Comparison of ENCODE assay signal across 12 mouse cellular contexts in the genomic region with DNA sequence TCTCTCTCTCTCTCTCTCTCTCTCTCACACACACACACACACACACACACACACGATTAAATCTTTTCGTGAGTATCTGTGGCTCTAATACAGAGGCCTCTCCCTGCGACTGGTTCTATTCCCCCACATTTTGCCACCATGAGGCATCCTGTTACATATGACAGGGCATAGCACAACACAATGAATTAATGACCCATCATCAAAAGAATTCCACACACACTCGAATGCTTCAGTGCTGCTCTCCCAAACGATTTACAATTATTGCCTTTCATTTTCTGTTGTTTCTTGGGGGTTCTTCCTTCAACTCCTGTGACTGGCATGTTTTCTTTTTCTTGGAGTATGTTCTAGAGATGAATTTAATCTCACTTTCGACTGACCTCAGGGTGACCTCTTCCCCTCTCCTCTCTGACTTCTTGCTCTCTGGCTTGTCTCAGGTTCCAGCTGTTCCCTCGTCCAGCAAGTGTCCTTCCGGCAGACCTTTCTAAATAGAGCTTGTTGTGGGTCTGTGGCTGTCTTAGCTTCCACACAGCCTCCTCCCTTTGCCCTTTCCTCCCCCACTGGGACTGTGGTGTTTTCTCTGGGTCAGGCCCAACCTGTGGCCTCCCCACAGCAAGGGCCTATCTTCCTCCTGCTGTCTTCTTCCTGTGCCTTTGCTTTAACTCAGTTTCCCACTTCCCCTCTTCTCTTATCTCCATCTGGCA.
A peak's percentile ranks its signal among the peaks of the same experiment; 100 is the strongest.
DNase-seq lines count a peak whose midpoint lies in the region; ATAC-seq lines count a peak whose summit lies in the region.
"Had no signal": no experiment of that assay in that cellular context is flagged by ENCODE, and none has a peak within 500 bp of the region (broad histone marks: within the 10 kb centered on the region; RNA-seq: fewer than 3 reads in every experiment).

No protein-coding gene starts in this region.

- no peaks in the 10 kb centered on the region for H3K4me1 ChIP-seq in midbrain, embryonic 11.5 days (ENCODE audit: control insufficient read depth, insufficient read depth, low read length)
- no peaks in the 10 kb centered on the region for H3K4me1 ChIP-seq in midbrain, embryonic 16.5 days (ENCODE audit: control insufficient read depth, insufficient read depth, low read length)
- H3K4me1 ChIP-seq in kidney, embryonic 16.5 days (ENCODE audit: insufficient read depth, low read length) = peaks cover 26% of the 10 kb centered on the region
- H3K4me1 ChIP-seq: forebrain, embryonic 12.5 days; midbrain, embryonic 12.5 days had no signal

- H3K4me2 ChIP-seq in midbrain, embryonic 11.5 days = no peak overlapping the region
- H3K4me2 ChIP-seq in midbrain, embryonic 16.5 days (ENCODE audit: low read length) = no peak overlapping the region
- H3K4me2 ChIP-seq in kidney, embryonic 16.5 days (replicated peaks; ENCODE audit: low read depth, low read length) = no peak overlapping the region
- H3K4me2 ChIP-seq: forebrain, embryonic 12.5 days; midbrain, embryonic 12.5 days had no signal

- H3K27me3 ChIP-seq in midbrain, embryonic 11.5 days (ENCODE audit: control insufficient read depth, insufficient read depth, low read length) = no peaks in the 10 kb centered on the region
- no peaks in the 10 kb centered on the region for H3K27me3 ChIP-seq in midbrain, embryonic 16.5 days (ENCODE audit: control insufficient read depth, insufficient read depth, low read depth, low read length)
- H3K27me3 ChIP-seq in kidney, embryonic 16.5 days (ENCODE audit: insufficient read depth, low read length) = no peaks in the 10 kb centered on the region
- H3K27me3 ChIP-seq: forebrain, embryonic 12.5 days; midbrain, embryonic 12.5 days had no signal

- no peak overlapping the region for H3K4me3 ChIP-seq in midbrain, embryonic 11.5 days (ENCODE audit: low read depth, low read length)
- H3K4me3 ChIP-seq in midbrain, embryonic 16.5 days (ENCODE audit: low read depth, low read length) = no peak overlapping the region
- H3K4me3 ChIP-seq in kidney, embryonic 16.5 days (ENCODE audit: low read length) = no peak overlapping the region
- H3K4me3 ChIP-seq: forebrain, embryonic 12.5 days; midbrain, embryonic 12.5 days had no signal

- no peaks in the 10 kb centered on the region for H3K36me3 ChIP-seq in midbrain, embryonic 11.5 days (ENCODE audit: control insufficient read depth, insufficient read depth, low read length)
- no peaks in the 10 kb centered on the region for H3K36me3 ChIP-seq in midbrain, embryonic 16.5 days (ENCODE audit: control insufficient read depth, insufficient read depth, low read length)
- H3K36me3 ChIP-seq in kidney, embryonic 16.5 days (ENCODE audit: insufficient read depth, low read length) = no peaks in the 10 kb centered on the region
- H3K36me3 ChIP-seq: forebrain, embryonic 12.5 days; midbrain, embryonic 12.5 days had no signal

- WGBS in midbrain, embryonic 11.5 days = 61% methylated on average over 8 of the region's 8 CpGs
- 54% methylated on average over 8 of the region's 8 CpGs for WGBS in midbrain, embryonic 16.5 days
- 4% methylated on average over 8 of the region's 8 CpGs for WGBS in kidney, embryonic 16.5 days

- H3K9me3 ChIP-seq in midbrain, embryonic 11.5 days (ENCODE audit: control insufficient read depth, low read length) = no peaks in the 10 kb centered on the region
- no peaks in the 10 kb centered on the region for H3K9me3 ChIP-seq in midbrain, embryonic 16.5 days (replicated peaks; ENCODE audit: control insufficient read depth, low read length, poor library complexity, severe bottlenecking)
- no peaks in the 10 kb centered on the region for H3K9me3 ChIP-seq in kidney, embryonic 16.5 days (ENCODE audit: low read length)
- H3K9me3 ChIP-seq: forebrain, embryonic 12.5 days; midbrain, embryonic 12.5 days had no signal

- no peak overlapping the region for H3K9ac ChIP-seq in midbrain, embryonic 11.5 days (ENCODE audit: low read length)
- H3K9ac ChIP-seq in midbrain, embryonic 16.5 days (ENCODE audit: low read depth, low read length) = no peak overlapping the region
- H3K9ac ChIP-seq in kidney, embryonic 16.5 days (replicated peaks; ENCODE audit: low read length) = no peak overlapping the region
- H3K9ac ChIP-seq: forebrain, embryonic 12.5 days; midbrain, embryonic 12.5 days had no signal

- no peak overlapping the region for H3K27ac ChIP-seq in midbrain, embryonic 11.5 days (ENCODE audit: low read depth, low read length)
- no peak overlapping the region for H3K27ac ChIP-seq in midbrain, embryonic 16.5 days (ENCODE audit: low read length)
- peak overlapping the region; percentile 75 for H3K27ac ChIP-seq in kidney, embryonic 16.5 days (ENCODE audit: low read length)
- H3K27ac ChIP-seq: forebrain, embryonic 12.5 days; midbrain, embryonic 12.5 days had no signal

- DNase-seq in midbrain, embryonic 11.5 days (ENCODE audit: low spot score, missing footprints) = peak; percentile 75
- DNase-seq in heart, adult 8-10 months (ENCODE audit: low spot score) = peak; percentile 35
- peak; percentile 13 for DNase-seq in skeletal muscle tissue, adult 2 months (ENCODE audit: low read depth, low spot score)
- DNase-seq in right cerebral cortex, adult 2 months (ENCODE audit: low spot score in 2 of 2) = no peak
- no peak for DNase-seq in cerebellum, postnatal 14 days
- no peak for DNase-seq in cerebellum, adult 18-20 months
- DNase-seq: cerebellum, adult 8-10 months; right cerebral cortex, postnatal 14 days had no signal

- ATAC-seq in midbrain, embryonic 11.5 days (ENCODE audit: low FRiP score) = no peak
- ATAC-seq in midbrain, embryonic 16.5 days = no peak
- ATAC-seq in kidney, embryonic 16.5 days (ENCODE audit: low FRiP score, low TSS enrichment) = peak; percentile 91

Comparison
In these comparisons a context has a peak if more than half of its experiments do, and no peak if none do; other contexts are left out.
1. DNase-seq: peak in midbrain, embryonic 11.5 days (single experiment), heart, adult 8-10 months (single experiment) and skeletal muscle tissue, adult 2 months (single experiment); none in right cerebral cortex, adult 2 months (0 of 2), cerebellum, postnatal 14 days (0 of 2) and cerebellum, adult 18-20 months (0 of 2).